In the genomic region with DNA sequence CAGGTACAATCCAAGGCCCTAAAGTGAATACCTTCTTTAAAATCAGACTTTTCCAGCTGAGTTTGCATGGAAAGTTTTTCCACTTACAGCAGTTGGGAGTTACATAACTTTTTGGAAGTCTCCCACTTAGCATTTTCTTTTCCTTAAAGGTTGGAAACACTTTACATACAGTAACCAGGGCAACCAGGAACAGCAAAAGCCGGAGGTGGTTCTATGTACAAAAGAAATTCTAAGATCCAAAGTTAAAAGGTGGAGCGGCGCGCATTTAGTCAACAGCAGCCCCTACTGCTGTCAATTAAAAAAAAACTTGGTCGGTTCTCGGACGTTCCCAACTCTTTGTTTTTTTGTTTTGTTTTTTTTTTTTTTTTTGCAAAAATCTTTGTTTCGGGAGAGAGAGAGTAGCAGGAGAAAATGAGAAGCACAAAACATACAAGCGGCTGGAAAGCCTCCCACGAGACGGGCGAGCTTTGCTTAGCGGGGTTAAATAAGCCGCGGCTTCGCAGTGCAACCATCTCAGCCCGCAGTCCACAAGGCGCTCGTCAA, we compare ENCODE assay signal across 8 mouse cellular contexts. TPM values are rescaled to one million over a fixed set of nuclear protein-coding genes. Genes with fewer than 3 reads are reported as not detected.
A peak's percentile ranks its signal among the peaks of the same experiment; 100 is the strongest.
DNase-seq lines count a peak whose midpoint lies in the region; ATAC-seq and TF ChIP-seq lines count a peak whose summit lies in the region.

No protein-coding gene starts in this region.

- no peak for TF ChIP-seq CTCF in CH12.LX (conservative IDR thresholded peaks at IDR 0.05 in 1 of 2, IDR thresholded peaks at IDR 0.05 in 1 of 2; ENCODE audit: low read depth in 2 of 2, low read length in 2 of 2)

- peaks cover 5% of the 10 kb centered on the region for H3K36me3 ChIP-seq in heart, embryonic 11.5 days (ENCODE audit: control insufficient read depth, insufficient read depth, low read length)
- H3K36me3 ChIP-seq in CH12.LX (replicated peaks in 1 of 2; ENCODE audit: control insufficient read depth in 1 of 2, insufficient read depth in 1 of 2, low read length in 1 of 2), result peaks cover 18 to 27% of the 10 kb centered on the region in 2 experiments
- peaks cover 21% of the 10 kb centered on the region for H3K36me3 ChIP-seq in embryonic facial prominence, embryonic 12.5 days
- peaks cover 21% of the 10 kb centered on the region for H3K36me3 ChIP-seq in kidney, embryonic 14.5 days (ENCODE audit: control insufficient read depth, insufficient read depth, low read length)
- peaks cover 25% of the 10 kb centered on the region for H3K36me3 ChIP-seq in midbrain, embryonic 10.5 days

- H3K79me2 ChIP-seq in CH12.LX (replicated peaks; ENCODE audit: control insufficient read depth, extremely low read depth, insufficient read depth, poor library complexity, severe bottlenecking), result peaks cover 49% of the 10 kb centered on the region

- dilution Hi-C loops in CH12.LX (cut with MboI; ENCODE audit: extremely low pct_ligation_motif_present, extremely low pct_unique_long_range_greater_than_20kb, low sequenced_read_pairs), result no loop called here

- H3K9me3 ChIP-seq in heart, embryonic 11.5 days (replicated peaks; ENCODE audit: control insufficient read depth, low read length), result no peaks in the 10 kb centered on the region
- H3K9me3 ChIP-seq in CH12.LX (replicated peaks; ENCODE audit: low read length), result no peaks in the 10 kb centered on the region
- no peaks in the 10 kb centered on the region for H3K9me3 ChIP-seq in embryonic facial prominence, embryonic 12.5 days
- H3K9me3 ChIP-seq in kidney, embryonic 14.5 days (ENCODE audit: control insufficient read depth, low read length), result no peaks in the 10 kb centered on the region
- H3K9me3 ChIP-seq in midbrain, embryonic 10.5 days (replicated peaks), result no peaks in the 10 kb centered on the region

- TF ChIP-seq EP300 in CH12.LX (IDR thresholded peaks at IDR 0.05; ENCODE audit: low read length), result no peak

- H3K4me1 ChIP-seq in heart, embryonic 11.5 days (ENCODE audit: control insufficient read depth, insufficient read depth, low read length), result peaks cover 10% of the 10 kb centered on the region
- peaks cover 5 to 22% of the 10 kb centered on the region in 2 experiments; a peak in 3 of 4 replicates for H3K4me1 ChIP-seq in CH12.LX (ENCODE audit: control insufficient read depth in 1 of 2, insufficient read depth in 2 of 2)
- H3K4me1 ChIP-seq in embryonic facial prominence, embryonic 12.5 days, result peaks cover 9% of the 10 kb centered on the region
- peaks cover 9% of the 10 kb centered on the region; the same call in 1 of the 2 replicates for H3K4me1 ChIP-seq in kidney, embryonic 14.5 days (ENCODE audit: control insufficient read depth, insufficient read depth, low read length)
- H3K4me1 ChIP-seq in midbrain, embryonic 10.5 days, result peaks cover 16% of the 10 kb centered on the region

- intact Hi-C loops in heart, postnatal 25 days (cut with DNase I), result loop anchor here (2.0 kb wide), 1 partner anchor 27 kb away; the partner anchor contains the start of gene Alkbh1

- H3K27ac ChIP-seq in heart, embryonic 11.5 days (ENCODE audit: low read depth, low read length), result peak overlapping the region; percentile 81
- H3K27ac ChIP-seq in CH12.LX (ENCODE audit: insufficient read depth, low read depth), result peak overlapping the region; percentile 36; the same call in 1 of the 2 replicates
- H3K27ac ChIP-seq in embryonic facial prominence, embryonic 12.5 days, result peak overlapping the region; percentile 91
- H3K27ac ChIP-seq in kidney, embryonic 14.5 days (ENCODE audit: low read depth, low read length), result peak overlapping the region; percentile 82; the same call in 1 of the 2 replicates
- peak overlapping the region; percentile 90 for H3K27ac ChIP-seq in midbrain, embryonic 10.5 days (replicated peaks)

- in situ Hi-C loops in CH12.LX (cut with MboI; ENCODE audit: low pct_ligation_motif_present, low pct_unique_long_range_greater_than_20kb, low sequenced_read_pairs), result no loop called here

- DNase-seq in heart, postnatal 25 days (ENCODE audit: low spot score), result no peak
- DNase-seq in CH12.LX (ENCODE audit: extremely low read depth), result no peak
- DNase-seq in midbrain, embryonic 10.5 days (ENCODE audit: low spot score), result no peak
- no peak for DNase-seq in cerebellum, adult 11-12 months
- no peak for DNase-seq in layer of hippocampus, postnatal 25 days (ENCODE audit: extremely low spot score in 1 of 2, low spot score in 1 of 2)

- peak overlapping the region; percentile 96 for H3K9ac ChIP-seq in heart, embryonic 11.5 days (ENCODE audit: low read depth, low read length)
- peak overlapping the region; percentile 98 for H3K9ac ChIP-seq in CH12.LX (ENCODE audit: insufficient read depth, low read depth)
- H3K9ac ChIP-seq in embryonic facial prominence, embryonic 12.5 days, result peak overlapping the region; percentile 87
- peak overlapping the region; percentile 92 for H3K9ac ChIP-seq in kidney, embryonic 14.5 days (ENCODE audit: low read depth, low read length)

- no peak for TF ChIP-seq RAD21 in CH12.LX (IDR thresholded peaks at IDR 0.05; ENCODE audit: low read depth, low read length)

- WGBS in heart, embryonic 11.5 days (ENCODE audit: insufficient replicate concordance), result under 1% methylated on average over 19 of the region's 19 CpGs
- WGBS in embryonic facial prominence, embryonic 12.5 days, result under 1% methylated on average over 19 of the region's 19 CpGs
- under 1% methylated on average over 19 of the region's 19 CpGs for WGBS in kidney, embryonic 14.5 days
- WGBS in midbrain, embryonic 10.5 days, result under 1% methylated on average over 19 of the region's 19 CpGs

- no peak for ATAC-seq in heart, embryonic 11.5 days (replicated peaks; ENCODE audit: insufficient number of reproducible peaks, low FRiP score, low TSS enrichment)
- ATAC-seq in embryonic facial prominence, embryonic 12.5 days (ENCODE audit: insufficient number of reproducible peaks, insufficient read depth, low FRiP score, low TSS enrichment), result no peak
- no peak for ATAC-seq in kidney, embryonic 14.5 days (ENCODE audit: low FRiP score, low TSS enrichment)

- peak overlapping the region; percentile 82 for H3K4me3 ChIP-seq in heart, embryonic 11.5 days (ENCODE audit: low read depth, low read length)
- peak overlapping the region; percentile 83 to 96 (median 86) for H3K4me3 ChIP-seq in CH12.LX (replicated peaks in 1 of 3; ENCODE audit: low read depth in 2 of 3, low read length in 2 of 3, poor library complexity in 1 of 3)
- H3K4me3 ChIP-seq in embryonic facial prominence, embryonic 12.5 days, result peak overlapping the region; percentile 77
- peak overlapping the region; percentile 88 for H3K4me3 ChIP-seq in kidney, embryonic 14.5 days (ENCODE audit: low read length)
- peak overlapping the region; percentile 71 for H3K4me3 ChIP-seq in midbrain, embryonic 10.5 days

- peak overlapping the region; percentile 71 for H3K4me2 ChIP-seq in heart, embryonic 11.5 days
- peak overlapping the region; percentile 88 for H3K4me2 ChIP-seq in CH12.LX (ENCODE audit: insufficient read depth, low read depth, poor library complexity, severe bottlenecking)
- peak overlapping the region; percentile 56 for H3K4me2 ChIP-seq in embryonic facial prominence, embryonic 12.5 days (replicated peaks)
- peak overlapping the region; percentile 65 for H3K4me2 ChIP-seq in kidney, embryonic 14.5 days (replicated peaks; ENCODE audit: low read depth, low read length)

- H3K27me3 ChIP-seq in heart, embryonic 11.5 days (ENCODE audit: control insufficient read depth, insufficient read depth, low read length), result no peaks in the 10 kb centered on the region
- H3K27me3 ChIP-seq in CH12.LX (replicated peaks), result no peaks in the 10 kb centered on the region
- no peaks in the 10 kb centered on the region for H3K27me3 ChIP-seq in embryonic facial prominence, embryonic 12.5 days
- H3K27me3 ChIP-seq in kidney, embryonic 14.5 days (ENCODE audit: control insufficient read depth, insufficient read depth, low read length), result no peaks in the 10 kb centered on the region
- H3K27me3 ChIP-seq in midbrain, embryonic 10.5 days (ENCODE audit: low read depth, poor library complexity, severe bottlenecking), result no peaks in the 10 kb centered on the region

- no peak for TF ChIP-seq POLR2A in CH12.LX (IDR thresholded peaks at IDR 0.05; ENCODE audit: low read depth, low read length)

RNA-seq across cellular contexts. Expression of gene Snw1, which starts 0.6 kb away (rescaled TPM):
- polyA plus RNA-seq in heart, embryonic 11.5 days (2014; fragmentation: Nextera tagmentation; extraction: Ambion mirVana), result 95.7 and 95.9 TPM in 2 replicates
- total RNA-seq in heart, postnatal 25 days (2021), result 10 to 100 TPM; 41.6 to 44.4 TPM
- 78.0 and 93.6 TPM in 2 replicates for total RNA-seq in CH12.LX (2012; rRNA removed)
- 116 and 126 TPM in 2 replicates for total RNA-seq in CH12.LX (2014; rRNA removed)
- 96.8 and 113 TPM in 2 replicates for polyA plus RNA-seq in CH12.LX (2012; ENCODE audit: insufficient read length, low read depth)
- 142 and 147 TPM in 2 replicates for polyA plus RNA-seq in embryonic facial prominence, embryonic 12.5 days (2016; fragmentation: Nextera tagmentation; extraction: Ambion mirVana)
- 142 and 161 TPM in 2 replicates for polyA plus RNA-seq in kidney, embryonic 14.5 days (2014; fragmentation: Nextera tagmentation; extraction: Ambion mirVana)
- 159 and 161 TPM in 2 replicates for polyA plus RNA-seq in midbrain, embryonic 10.5 days (2016; fragmentation: Nextera tagmentation; extraction: Ambion mirVana)
- total RNA-seq in layer of hippocampus, postnatal 25 days (2021), result 10 to 100 TPM; 60.3 to 68.2 TPM

RNA-seq across cellular contexts. Expression of gene Gm5788, which starts 23.0 kb away (rescaled TPM):
- not detected in 2 replicates for polyA plus RNA-seq in heart, embryonic 11.5 days (2014; fragmentation: Nextera tagmentation; extraction: Ambion mirVana)
- not detected for total RNA-seq in heart, postnatal 25 days (2021)
- total RNA-seq in CH12.LX (2012; rRNA removed) (not detected in 2 replicates), CH12.LX (2014; rRNA removed) (not detected in 2 replicates)
- not detected in 2 replicates for polyA plus RNA-seq in CH12.LX (2012; ENCODE audit: insufficient read length, low read depth)
- not detected in 2 replicates for polyA plus RNA-seq in embryonic facial prominence, embryonic 12.5 days (2016; fragmentation: Nextera tagmentation; extraction: Ambion mirVana)
- polyA plus RNA-seq in kidney, embryonic 14.5 days (2014; fragmentation: Nextera tagmentation; extraction: Ambion mirVana), result not detected in 2 replicates
- not detected in 2 replicates for polyA plus RNA-seq in midbrain, embryonic 10.5 days (2016; fragmentation: Nextera tagmentation; extraction: Ambion mirVana)
- not detected for total RNA-seq in layer of hippocampus, postnatal 25 days (2021)

RNA-seq across cellular contexts. Expression of gene Alkbh1, which starts 27.7 kb away (rescaled TPM):
- polyA plus RNA-seq in heart, embryonic 11.5 days (2014; fragmentation: Nextera tagmentation; extraction: Ambion mirVana), result 39.6 and 52.6 TPM in 2 replicates
- total RNA-seq in heart, postnatal 25 days (2021), result 10 to 100 TPM in 1 of 2 experiments, 1 to 10 TPM in 1; 9.5 to 13.1 TPM
- total RNA-seq in CH12.LX (2012; rRNA removed), result 26.8 and 31.7 TPM in 2 replicates
- 39.1 and 54.1 TPM in 2 replicates for total RNA-seq in CH12.LX (2014; rRNA removed)
- polyA plus RNA-seq in CH12.LX (2012; ENCODE audit: insufficient read length, low read depth), result 32.8 and 37.3 TPM in 2 replicates
- 73.2 and 76.0 TPM in 2 replicates for polyA plus RNA-seq in embryonic facial prominence, embryonic 12.5 days (2016; fragmentation: Nextera tagmentation; extraction: Ambion mirVana)
- 63.7 and 75.6 TPM in 2 replicates for polyA plus RNA-seq in kidney, embryonic 14.5 days (2014; fragmentation: Nextera tagmentation; extraction: Ambion mirVana)
- 59.6 and 64.2 TPM in 2 replicates for polyA plus RNA-seq in midbrain, embryonic 10.5 days (2016; fragmentation: Nextera tagmentation; extraction: Ambion mirVana)
- total RNA-seq in layer of hippocampus, postnatal 25 days (2021), result 10 to 100 TPM; 17.3 to 20.9 TPM

RNA-seq across cellular contexts. Expression of gene Slirp, which starts 27.8 kb away (rescaled TPM):
- 256 and 291 TPM in 2 replicates for polyA plus RNA-seq in heart, embryonic 11.5 days (2014; fragmentation: Nextera tagmentation; extraction: Ambion mirVana)
- 100 to 1,000 TPM; 169 to 172 TPM for total RNA-seq in heart, postnatal 25 days (2021)
- total RNA-seq in CH12.LX (2012; rRNA removed) (117 and 159 TPM in 2 replicates), CH12.LX (2014; rRNA removed) (138 and 180 TPM in 2 replicates)
- 261 and 271 TPM in 2 replicates for polyA plus RNA-seq in CH12.LX (2012; ENCODE audit: insufficient read length, low read depth)
- 278 and 300 TPM in 2 replicates for polyA plus RNA-seq in embryonic facial prominence, embryonic 12.5 days (2016; fragmentation: Nextera tagmentation; extraction: Ambion mirVana)
- 269 and 468 TPM in 2 replicates for polyA plus RNA-seq in kidney, embryonic 14.5 days (2014; fragmentation: Nextera tagmentation; extraction: Ambion mirVana)
- polyA plus RNA-seq in midbrain, embryonic 10.5 days (2016; fragmentation: Nextera tagmentation; extraction: Ambion mirVana), result 283 and 318 TPM in 2 replicates
- total RNA-seq in layer of hippocampus, postnatal 25 days (2021), result 100 to 1,000 TPM in 1 of 2 experiments, 10 to 100 TPM in 1; 98.9 to 101 TPM

RNA-seq across cellular contexts. Expression of gene Gm8300, which starts 42.6 kb away (rescaled TPM):
- not detected in 2 replicates for polyA plus RNA-seq in heart, embryonic 11.5 days (2014; fragmentation: Nextera tagmentation; extraction: Ambion mirVana)
- total RNA-seq in heart, postnatal 25 days (2021), result not detected
- total RNA-seq in CH12.LX (2012; rRNA removed) (0.04 TPM in 1 of 2 replicates, not detected in the other), CH12.LX (2014; rRNA removed) (not detected in 2 replicates)
- polyA plus RNA-seq in CH12.LX (2012; ENCODE audit: insufficient read length, low read depth), result not detected in 2 replicates
- not detected in 2 replicates for polyA plus RNA-seq in embryonic facial prominence, embryonic 12.5 days (2016; fragmentation: Nextera tagmentation; extraction: Ambion mirVana)
- not detected in 2 replicates for polyA plus RNA-seq in kidney, embryonic 14.5 days (2014; fragmentation: Nextera tagmentation; extraction: Ambion mirVana)
- not detected in 2 replicates for polyA plus RNA-seq in midbrain, embryonic 10.5 days (2016; fragmentation: Nextera tagmentation; extraction: Ambion mirVana)
- not detected for total RNA-seq in layer of hippocampus, postnatal 25 days (2021)

Comparison
In these comparisons a context has a peak if more than half of its experiments do, and no peak if none do; other contexts are left out.
1. H3K27ac ChIP-seq: peak in every context shown above with its lines; median percentile 91 in embryonic facial prominence, embryonic 12.5 days; 90 in midbrain, embryonic 10.5 days; 82 in kidney, embryonic 14.5 days; 81 in heart, embryonic 11.5 days; 36 in CH12.LX.